Comparison of ENCODE assay signal across 8 mouse cellular contexts in genomic region chr6:92067146-92067790, GRCm38 (mm10). TPM values are rescaled to one million over a fixed set of nuclear protein-coding genes. Genes with fewer than 3 reads are reported as not detected.
A peak's percentile ranks its signal among the peaks of the same experiment; 100 is the strongest.
DNase-seq lines count a peak whose midpoint lies in the region; ATAC-seq and TF ChIP-seq lines count a peak whose summit lies in the region.

No protein-coding gene starts in this region.

- ATAC-seq in hindbrain, embryonic 16.5 days: peak; percentile 89

- no peak overlapping the region for H3K27ac ChIP-seq in hindbrain, embryonic 16.5 days (ENCODE audit: low read depth, low read length)
- H3K27ac ChIP-seq in left cerebral cortex, adult 2 months: no peak overlapping the region

- no peak overlapping the region for H3K4me2 ChIP-seq in hindbrain, embryonic 16.5 days (ENCODE audit: low read length)

- H3K36me3 ChIP-seq in hindbrain, embryonic 16.5 days (ENCODE audit: control insufficient read depth, insufficient read depth, low read length): no peaks in the 10 kb centered on the region
- H3K36me3 ChIP-seq in megakaryocyte, embryonic 14.5 days (replicated peaks; ENCODE audit: low read length): no peaks in the 10 kb centered on the region

- no peak overlapping the region for H3K4me3 ChIP-seq in hindbrain, embryonic 16.5 days (ENCODE audit: low read length)
- no peak overlapping the region for H3K4me3 ChIP-seq in left cerebral cortex, adult 2 months
- peak overlapping the region; percentile 8 for H3K4me3 ChIP-seq in megakaryocyte, embryonic 14.5 days (replicated peaks)

- no peaks in the 10 kb centered on the region for H3K27me3 ChIP-seq in hindbrain, embryonic 16.5 days (replicated peaks; ENCODE audit: control insufficient read depth, insufficient read depth, low read length)
- H3K27me3 ChIP-seq in megakaryocyte, embryonic 14.5 days (replicated peaks): peaks cover 61% of the 10 kb centered on the region

- H3K9me3 ChIP-seq in hindbrain, embryonic 16.5 days (ENCODE audit: control insufficient read depth, low read length): no peaks in the 10 kb centered on the region
- H3K9me3 ChIP-seq in megakaryocyte, embryonic 14.5 days: no peaks in the 10 kb centered on the region

- TF ChIP-seq CTCF in left cerebral cortex, adult 2 months (IDR thresholded peaks at IDR 0.05): peak; percentile 94

- H3K9ac ChIP-seq in hindbrain, embryonic 16.5 days (ENCODE audit: low read depth, low read length): 0 out of 2 replicates have a peak overlapping the region, but pooled peaks have one; percentile 15

- no peaks in the 10 kb centered on the region for H3K4me1 ChIP-seq in hindbrain, embryonic 16.5 days (ENCODE audit: control insufficient read depth, insufficient read depth, low read depth, low read length)
- H3K4me1 ChIP-seq in megakaryocyte, embryonic 14.5 days: peaks cover 23% of the 10 kb centered on the region

- DNase-seq in T-cell, adult 2 months (ENCODE audit: low spot score): peak; percentile 64
- peak; percentile 90 for DNase-seq in cerebellum, postnatal 14 days
- peak; percentile 72 to 73 for DNase-seq in frontal cortex, postnatal 36 days (ENCODE audit: low spot score in 2 of 2)
- peak; percentile 70 to 78 for DNase-seq in left cerebral cortex, adult 2 months (ENCODE audit: extremely low spot score in 1 of 2, low spot score in 2 of 2)
- DNase-seq in right cerebral cortex, adult 2 months (ENCODE audit: low spot score in 2 of 2): peak; percentile 70 to 76
- DNase-seq in urinary bladder, postnatal 25 days (ENCODE audit: low spot score): peak; percentile 75

- 33% methylated on average over 16 of the region's 16 CpGs for WGBS in hindbrain, embryonic 16.5 days

- intact Hi-C loops in left cerebral cortex, adult 2 months (cut with DNase I): loop anchor here (1.0 kb wide), 1 partner anchor 166 kb away; no protein-coding TSS in a partner anchor

RNA-seq across cellular contexts. Expression of gene Nr2c2, which starts 23.9 kb away (rescaled TPM):
- 16.0 and 16.5 TPM in 2 replicates for polyA plus RNA-seq in hindbrain, embryonic 16.5 days (2015; fragmentation: Nextera tagmentation; extraction: Ambion mirVana)
- 100 to 1,000 TPM in 1 of 2 experiments, 10 to 100 TPM in 1; 98.6 to 107 TPM for total RNA-seq in left cerebral cortex, adult 2 months (2021)
- polyA plus RNA-seq in megakaryocyte, embryonic 14.5 days (2012; ENCODE audit: insufficient read depth, low replicate concordance): 0.64 and 1.1 TPM in 2 replicates
